Mouse (Mus musculus): ENCODE data around the gene Prkaa2.

DNA sequence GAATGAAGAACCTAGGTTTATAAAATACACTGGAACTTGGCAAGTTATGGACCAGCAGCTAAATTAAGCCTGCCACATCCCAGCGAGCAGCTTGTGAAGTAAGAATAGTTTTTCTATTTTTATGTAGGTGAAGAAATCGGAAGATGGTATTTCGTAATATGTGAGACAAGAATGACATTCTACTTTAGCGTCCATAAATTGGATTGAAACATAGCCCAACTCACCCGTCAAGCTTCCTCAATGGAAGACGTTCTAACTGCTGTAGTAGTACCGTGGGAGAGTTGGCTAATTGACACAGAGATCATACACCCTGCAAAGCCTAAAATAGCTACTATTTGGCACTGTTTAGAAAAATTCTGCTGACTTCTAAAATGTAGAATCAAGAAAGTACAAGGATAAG, 39.8 kb upstream of the Prkaa2 start:
- no peak for TF ChIP-seq CTCF (IDR thresholded peaks at IDR 0.05; ENCODE audit: low read depth, low read length)
- TF ChIP-seq POLR2A (IDR thresholded peaks at IDR 0.05; ENCODE audit: extremely low read depth, insufficient read depth, low read length), result no peak

All from liver, adult 2 months (tissue).